Mouse (Mus musculus) kidney, adult 18-20 months (tissue): Measurements from ENCODE around the gene Cym.

ENCODE experiments used
- DNase-seq: peaks from one replicate; pipeline ENCODE4 v3.0.0; 2021

Gene Cym

DNA sequence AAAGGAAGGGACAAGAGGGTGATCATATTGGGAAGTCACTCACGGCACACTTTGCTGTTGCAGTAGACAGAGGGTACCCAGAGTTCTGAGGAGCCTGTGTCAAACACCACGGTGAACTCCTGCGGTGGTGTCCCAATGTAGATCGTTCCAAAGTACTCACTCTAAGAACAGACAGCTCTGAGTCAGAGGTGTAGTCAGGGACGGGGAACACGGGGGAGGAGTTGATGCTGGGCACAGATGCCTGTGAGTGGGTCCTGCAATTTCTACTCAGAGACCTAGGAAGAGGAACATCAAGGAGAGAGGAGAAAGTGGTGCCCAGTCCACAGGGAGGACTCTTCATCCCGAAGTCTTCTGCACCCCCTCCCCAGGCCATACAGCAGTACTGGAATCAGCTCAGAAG lies 3.0 kb downstream of the Cym start:
- DNase-seq, result no peak

- no peak for DNase-seq
Observed at GRCm38 (mm10) chr3:107217101-107217480, 4.4 kb downstream of the Cym start.

DNA sequence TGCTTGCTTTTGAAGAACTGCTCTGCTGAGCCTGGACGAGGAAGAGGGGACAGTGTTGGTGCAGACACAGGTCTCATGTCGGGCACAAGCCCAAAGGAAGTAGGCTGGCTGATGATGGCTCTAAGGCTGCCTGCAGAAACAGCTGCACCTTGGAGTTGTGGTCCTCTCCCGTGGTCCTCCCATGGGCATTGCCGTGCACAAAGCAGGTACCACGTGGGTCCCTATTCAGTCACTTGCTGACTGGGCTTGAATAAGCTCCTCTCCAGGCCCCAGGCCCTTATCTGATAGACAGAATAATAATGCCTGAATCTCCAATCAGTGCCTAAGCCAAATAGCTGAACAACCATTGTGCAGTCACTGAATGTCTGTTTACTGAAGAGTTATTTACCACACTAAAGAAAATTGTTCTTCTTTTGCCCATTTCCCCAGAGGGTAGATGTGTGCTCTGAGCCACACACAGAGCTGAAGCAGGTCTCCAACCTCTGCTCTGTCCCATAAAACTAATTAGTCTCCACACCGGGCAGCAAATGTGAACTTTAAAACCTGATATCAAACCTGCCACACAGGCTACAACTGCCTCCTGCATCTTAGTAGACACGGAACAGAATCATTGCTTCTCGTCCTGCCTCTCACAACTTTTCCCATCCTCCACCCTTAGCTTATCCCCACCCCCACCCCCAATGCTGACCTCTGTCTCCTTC lies 5.0 kb downstream of the Cym start:
- DNase-seq, result no peak

DNA sequence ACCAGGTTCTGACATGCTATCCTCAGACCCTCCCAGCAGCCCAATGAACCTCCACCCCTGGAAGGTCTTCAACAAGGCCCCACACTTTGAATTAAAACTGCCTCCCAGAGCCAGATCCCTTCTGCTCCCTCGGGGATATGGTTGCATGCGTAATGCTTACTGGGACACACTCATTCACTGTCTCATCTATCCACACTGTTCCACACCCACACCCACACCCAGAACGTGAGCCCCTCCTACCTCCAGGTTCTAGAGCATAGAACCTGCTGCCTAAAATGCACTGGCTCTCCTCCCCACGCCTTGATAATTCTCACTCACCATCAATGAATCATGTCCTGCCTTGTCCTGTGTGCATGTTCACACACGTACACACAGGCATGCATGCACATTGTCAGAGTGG lies 6.9 kb downstream of the Cym start:
- no peak for DNase-seq

DNA sequence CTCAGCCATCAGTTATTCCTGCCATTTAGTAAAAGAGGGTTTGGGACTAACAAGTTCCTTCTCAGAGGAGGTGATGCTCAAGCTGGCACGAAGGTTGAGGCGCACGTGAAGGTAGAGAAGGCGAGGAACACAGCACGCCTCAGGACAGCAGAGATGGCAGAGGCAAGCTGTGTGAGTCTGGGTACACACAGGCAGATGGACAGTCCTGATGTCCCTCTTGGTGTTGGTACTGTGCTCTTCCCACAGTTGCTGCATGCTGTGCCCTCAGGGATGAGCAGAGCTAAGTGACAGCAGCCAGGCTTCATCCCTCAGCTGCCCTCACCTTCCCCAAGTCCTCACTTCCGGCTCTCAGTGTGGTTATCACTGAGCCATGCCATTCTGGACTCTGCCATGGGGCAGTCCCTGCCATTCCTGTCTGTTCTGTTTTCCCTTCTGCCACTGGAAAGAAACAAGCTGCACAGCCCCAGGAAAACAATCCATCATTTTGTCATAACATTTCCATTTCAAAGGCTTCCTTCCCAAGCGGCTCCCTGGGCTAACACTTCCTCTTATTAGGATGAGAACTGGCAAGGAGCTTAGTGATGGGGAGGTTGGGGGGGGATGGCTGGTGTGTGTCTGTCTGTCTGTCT lies 13.8 kb downstream of the Cym start:
- no peak for DNase-seq

- no peak for DNase-seq
Observed at GRCm38 (mm10) chr3:107206490-107207150, 14.9 kb downstream of the Cym start.

DNA sequence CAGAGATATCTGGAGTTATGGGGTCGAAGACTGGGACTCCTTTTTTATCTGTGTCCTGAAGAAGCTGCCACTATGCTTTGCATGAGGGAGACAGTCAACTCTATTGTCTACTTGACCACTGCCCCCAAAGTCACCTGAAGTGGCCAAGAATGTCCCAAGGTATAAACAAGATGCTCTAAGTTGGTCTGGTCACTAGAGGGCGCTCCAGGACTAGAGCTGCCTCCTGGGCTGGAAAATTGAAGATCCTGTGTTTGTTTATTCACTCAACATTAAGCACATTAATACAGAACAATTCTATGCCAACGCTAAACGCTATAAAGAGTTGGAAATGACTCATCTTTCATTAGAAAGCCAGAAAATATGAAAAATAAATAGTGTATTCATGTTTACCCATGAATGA lies 15.5 kb downstream of the Cym start:
- DNase-seq, result peak; percentile 76

DNA sequence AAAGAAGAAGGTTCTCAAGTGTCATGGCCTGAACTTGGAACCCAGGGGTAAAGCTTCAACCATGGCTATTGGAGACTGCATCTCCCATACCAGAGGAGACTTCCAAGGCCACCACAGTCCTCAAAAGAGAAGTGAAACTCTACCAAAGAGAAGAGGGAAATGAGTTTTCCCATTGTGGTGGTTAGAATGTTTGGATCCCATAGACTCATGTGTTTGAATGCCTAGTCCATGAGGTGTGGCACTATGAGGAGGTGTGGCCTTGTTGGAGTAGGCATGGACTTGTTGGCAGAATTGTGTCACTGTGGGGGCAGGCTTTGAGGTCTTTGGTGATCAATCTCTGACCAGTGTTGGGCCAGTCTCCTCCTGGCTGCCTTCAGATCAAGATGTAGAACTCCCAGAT lies 16.4 kb downstream of the Cym start:
- DNase-seq, result no peak

- DNase-seq, result no peak
Observed at GRCm38 (mm10) chr3:107204413-107204812, 17.1 kb downstream of the Cym start.

DNA sequence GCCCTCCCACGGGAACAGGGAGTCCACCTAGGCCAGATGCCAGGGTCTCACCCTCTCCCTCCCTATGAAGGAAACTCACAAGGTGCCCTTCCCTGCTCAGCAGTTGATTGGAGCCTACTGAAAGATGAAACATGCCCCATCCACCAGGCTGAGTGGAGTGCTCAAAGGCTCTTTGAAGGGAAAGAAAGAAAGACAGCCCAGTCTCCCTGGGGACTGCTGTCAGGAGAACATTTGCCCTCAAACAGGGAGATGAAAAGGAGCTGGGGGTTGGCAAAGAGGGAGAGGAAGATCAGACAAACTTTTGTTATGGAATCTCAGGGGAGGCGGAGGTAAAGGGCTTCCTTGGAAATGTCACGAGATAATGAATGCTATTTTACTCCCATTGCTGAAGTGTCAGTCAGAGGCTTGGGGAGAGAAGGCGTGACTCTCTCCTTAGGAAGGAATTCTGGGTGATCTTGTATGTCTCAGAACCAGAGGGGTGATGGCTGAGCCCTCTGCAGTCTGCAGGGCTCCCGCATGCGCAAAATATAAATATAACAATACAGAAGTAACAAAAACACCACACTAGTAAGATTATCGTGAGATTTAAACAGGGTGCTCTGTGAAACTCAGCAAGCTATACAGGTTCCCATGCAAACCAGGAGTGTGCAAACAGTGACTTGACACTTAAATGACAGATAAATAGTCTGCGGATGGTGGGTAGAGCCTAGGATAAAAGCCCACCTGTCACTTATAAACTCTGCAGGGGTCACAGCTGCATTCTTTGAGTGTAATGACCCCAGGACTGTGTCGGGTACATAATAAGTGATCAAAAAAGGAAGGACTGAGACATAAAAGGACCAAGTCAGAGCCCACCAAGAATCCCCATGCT lies 20.0 kb downstream of the Cym start:
- no peak for DNase-seq

- peak; percentile 6 for DNase-seq
Observed at GRCm38 (mm10) chr3:107188226-107188899, 33.2 kb downstream of the Cym start.

DNA sequence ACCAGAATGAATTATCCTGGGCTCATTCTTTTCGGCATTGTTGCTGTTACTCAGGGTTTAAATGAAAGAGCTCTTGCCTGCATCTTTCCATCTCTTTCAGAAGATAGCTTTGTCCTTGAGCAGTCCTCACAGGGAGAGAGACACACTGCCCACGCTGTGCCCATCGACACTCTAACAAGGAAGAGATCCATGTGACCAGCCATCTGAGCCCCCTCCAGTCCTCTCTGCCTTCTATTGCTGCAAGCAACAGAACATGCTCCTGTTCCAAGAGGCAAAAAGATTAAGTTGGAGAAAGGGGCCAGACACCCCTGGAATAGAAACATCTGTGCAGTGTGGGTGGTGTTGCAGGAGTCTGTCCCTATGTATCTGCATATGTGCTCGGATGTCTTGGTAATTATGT lies 34.5 kb downstream of the Cym start:
- no peak for DNase-seq

DNA sequence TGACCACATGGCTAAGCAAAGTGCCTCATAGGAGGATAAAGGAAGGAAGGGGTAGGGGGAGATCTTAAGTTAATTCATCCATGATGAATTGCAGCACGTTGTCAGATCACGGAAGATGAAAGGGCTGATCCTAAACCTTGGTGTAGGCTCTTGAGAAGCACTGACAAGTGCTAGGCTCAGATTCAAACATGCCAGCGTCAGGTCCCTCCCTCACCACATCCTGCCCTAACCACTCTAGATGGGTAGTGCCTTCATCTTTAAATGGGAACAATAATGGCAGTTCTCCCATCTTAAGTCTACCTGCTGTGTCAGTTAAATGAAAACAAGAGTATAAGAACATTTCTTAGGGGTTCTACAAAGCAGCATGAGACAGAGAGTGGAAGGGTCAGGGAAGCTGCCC lies 35.9 kb downstream of the Cym start:
- no peak for DNase-seq

DNA sequence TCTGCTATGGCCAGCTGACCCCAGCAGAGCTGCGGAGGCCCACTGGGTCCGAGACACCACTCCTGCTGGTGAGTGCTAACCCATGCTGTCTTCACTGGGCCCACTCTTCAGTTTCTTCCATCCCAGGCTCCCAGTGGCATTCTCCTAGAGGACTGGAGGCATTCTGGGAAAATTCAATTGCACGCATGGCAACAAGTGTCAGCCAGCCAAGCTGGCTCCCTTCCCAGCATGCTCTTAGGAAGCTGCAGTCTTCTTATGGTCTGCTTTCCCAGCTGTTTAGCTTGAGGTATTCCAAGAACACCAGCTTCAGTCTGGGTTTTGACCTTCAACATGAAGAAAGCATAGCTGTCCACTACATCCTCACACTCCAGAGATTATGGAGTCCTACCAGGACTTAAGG lies 38.4 kb downstream of the Cym start:
- DNase-seq, result no peak

DNA sequence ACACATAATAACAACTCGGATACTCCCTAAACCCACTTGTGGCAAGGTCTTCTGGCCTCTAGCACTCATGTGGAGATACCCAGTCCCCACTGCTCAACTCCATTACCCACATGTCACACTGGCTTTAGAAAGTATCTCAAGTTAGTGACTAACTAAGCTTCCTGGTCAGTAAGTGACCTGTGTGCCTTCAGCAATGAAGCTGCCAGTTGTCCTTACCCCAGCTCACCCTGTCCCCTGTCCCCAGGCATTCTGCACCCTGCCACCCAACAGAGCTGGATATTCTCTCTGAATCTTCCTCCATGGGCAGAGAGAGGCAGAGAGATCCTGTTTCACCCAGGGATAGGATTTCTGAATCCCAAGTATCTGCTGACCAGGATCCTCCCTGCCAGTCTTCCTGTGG lies 38.8 kb downstream of the Cym start, which contains the start of gene Kcna10:
Kcna10 (plus strand) TSS at position 301 of the 400 bp plus-strand sequence.
- no peak for DNase-seq

DNA sequence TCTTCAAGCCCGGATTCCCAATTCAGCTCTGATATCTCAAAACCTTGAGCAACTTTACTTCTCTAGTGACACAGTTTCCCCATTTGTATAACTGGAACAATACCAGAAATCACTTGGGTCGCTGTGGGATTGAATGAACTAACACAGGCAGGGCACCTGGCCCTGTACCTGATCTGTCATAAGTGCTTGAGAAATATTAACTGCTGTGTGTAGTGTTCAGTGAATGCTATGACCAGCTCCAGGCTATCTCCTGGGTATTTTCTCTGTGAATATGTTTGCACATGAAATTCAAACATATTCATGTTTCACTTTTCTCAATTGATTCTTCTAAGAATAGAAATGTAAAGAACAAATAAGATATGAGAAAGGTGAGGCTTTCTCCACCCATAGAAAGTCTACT lies 40.7 kb downstream of the Cym start:
- no peak for DNase-seq

GRCm38 (mm10) chr3:107176501-107176900 lies 45.0 kb downstream of the Cym start:
- no peak for DNase-seq

- DNase-seq, result no peak
Observed at GRCm38 (mm10) chr3:107175486-107175885, 46.0 kb downstream of the Cym start.

- DNase-seq, result no peak
Observed at GRCm38 (mm10) chr3:107172556-107172955, 49.0 kb downstream of the Cym start.

- no peak for DNase-seq
Observed at GRCm38 (mm10) chr3:107171964-107172363, 49.6 kb downstream of the Cym start.

GRCm38 (mm10) chr3:107169552-107169951 lies 52.0 kb downstream of the Cym start:
- DNase-seq, result no peak

GRCm38 (mm10) chr3:107162741-107163140 lies 58.8 kb downstream of the Cym start:
- no peak for DNase-seq
